Mouse (Mus musculus) thymus, postnatal 25 days (tissue): ENCODE data around the gene Dnal1.
"Not testable (repeated sequence)": the region's sequence is repeated elsewhere in the genome, so short reads cannot be mapped to it uniquely, and the experiment has no call there.

Experiments
- DNase-seq: peaks from one replicate; pipeline ENCODE4 v3.0.0; 2022

Gene Dnal1

DNA sequence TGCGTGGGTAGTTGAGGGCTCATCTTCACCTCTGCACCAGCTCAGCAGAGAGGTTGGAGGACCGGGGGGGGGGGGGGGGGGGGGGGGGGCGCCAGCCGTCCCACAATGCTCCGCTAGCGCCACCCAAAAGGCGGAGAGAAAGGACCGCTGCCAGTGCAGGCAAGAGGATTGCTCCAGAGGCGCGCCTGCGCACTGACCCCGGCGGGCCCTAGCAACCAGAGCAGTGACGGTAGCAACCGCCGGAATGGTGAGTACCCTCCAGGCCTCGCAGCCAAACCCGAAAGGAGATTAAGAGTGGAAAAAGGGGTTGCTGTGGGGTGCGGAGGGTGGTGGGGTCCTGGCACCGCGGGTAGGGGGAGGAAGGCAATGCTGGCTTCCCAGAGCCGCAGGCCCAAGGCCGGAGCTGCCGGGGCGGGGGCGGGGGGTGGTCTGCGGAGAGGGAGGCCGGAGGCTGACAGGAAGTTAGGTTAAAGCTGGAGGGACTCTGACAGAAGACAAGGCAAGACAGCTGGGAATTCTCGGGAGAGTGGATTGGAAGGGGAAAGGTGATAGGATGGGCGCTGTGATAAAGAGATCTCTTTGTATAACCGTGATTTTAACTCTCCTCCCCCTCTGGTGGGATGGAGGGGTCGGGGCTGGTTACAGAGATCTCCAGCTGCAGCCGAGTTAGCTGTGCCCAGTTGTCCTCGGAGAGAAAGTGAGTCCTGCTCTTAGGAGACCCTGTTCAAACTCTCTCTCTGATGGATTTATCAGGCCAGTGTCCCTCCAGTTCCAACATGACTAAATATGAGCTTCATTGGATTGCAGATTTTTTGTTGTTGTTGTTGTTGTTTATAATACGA, at the start of gene Dnal1:
Gene Dnal1 (plus strand): TSS at position 214 of the 842 bp plus-strand sequence.
- DNase-seq, result peak; percentile 83

DNA sequence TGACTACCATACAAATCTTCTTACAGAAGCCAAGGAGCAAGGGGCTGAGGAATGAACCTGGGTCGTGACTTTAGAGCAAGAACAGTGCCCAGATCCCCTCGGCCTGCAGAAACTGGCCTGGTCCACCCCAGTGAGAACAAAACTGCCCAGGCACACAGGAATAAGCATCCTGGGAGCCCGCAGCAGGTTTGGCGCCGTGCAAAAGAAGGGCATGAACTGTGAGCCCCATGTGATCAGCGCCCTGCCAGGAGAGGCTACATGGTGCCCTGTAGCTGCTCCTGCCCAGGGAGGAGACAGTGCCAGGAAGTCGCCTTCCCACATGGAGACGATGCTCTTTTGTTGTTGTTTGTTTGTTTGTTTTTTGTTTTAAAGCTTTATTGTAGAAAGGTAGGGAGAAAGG, 49.5 kb upstream of the Dnal1 start:
- DNase-seq, result no peak

DNA sequence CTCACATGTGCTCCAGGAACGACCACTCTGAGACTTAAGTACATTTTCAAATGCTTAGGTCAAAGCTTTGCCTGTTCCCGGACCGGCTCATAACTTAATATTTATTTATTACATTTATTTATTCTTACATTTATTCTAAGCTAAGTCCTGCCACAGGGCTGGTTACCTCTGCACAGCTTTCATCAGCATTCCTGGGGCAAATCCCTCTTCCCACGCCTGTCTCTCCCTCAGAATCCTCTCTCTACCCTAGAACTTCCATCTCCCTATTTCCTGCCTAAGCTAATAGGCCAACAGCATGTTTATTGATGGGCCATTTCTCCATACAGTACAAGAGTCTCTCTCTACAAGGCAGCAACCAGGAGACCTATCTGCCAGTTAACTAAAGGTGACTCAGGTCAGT, 46.4 kb upstream of the Dnal1 start:
- DNase-seq, result no peak

DNA sequence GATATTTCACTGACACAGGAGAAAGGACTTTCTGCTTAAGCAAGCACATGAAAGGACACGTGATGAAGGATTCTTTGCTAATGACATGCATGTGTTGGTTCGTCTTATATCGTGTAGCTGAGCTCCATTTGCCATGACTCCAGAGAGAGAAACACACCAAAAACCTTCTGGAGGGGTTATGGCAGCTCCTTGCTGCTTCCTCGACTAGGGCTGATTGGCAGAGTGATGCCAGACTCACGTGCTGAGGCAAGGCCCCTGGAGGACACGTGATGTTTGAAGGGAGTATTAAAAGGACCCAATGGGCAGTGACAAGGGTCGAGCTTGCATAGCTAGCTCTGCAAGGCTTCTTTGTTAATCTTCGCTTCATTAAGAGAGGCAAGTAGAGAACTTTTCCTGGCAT, 45.9 kb upstream of the Dnal1 start:
- no peak for DNase-seq

DNA sequence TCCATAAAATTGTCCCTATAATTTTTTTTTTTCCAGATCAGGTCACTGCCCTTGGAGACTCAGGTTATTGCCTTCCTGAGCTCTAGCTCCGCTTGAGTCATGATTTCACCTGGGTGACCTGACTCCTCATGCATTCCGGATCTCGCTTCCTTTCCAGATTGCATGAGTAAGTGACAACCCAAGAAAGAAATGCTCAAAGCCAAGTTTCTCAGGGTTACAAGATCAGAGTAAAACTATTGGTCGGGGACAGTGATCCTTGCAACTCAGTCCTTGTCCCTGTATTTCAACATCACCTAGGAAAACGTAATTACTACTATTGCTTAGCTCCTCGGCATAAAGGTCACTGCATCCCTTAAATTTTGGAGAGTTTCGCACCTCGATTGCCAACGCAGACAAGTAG, 45.2 kb upstream of the Dnal1 start, which contains the start of gene Acot5:
Gene Acot5 (plus strand): TSS at position 340 of the 400 bp plus-strand sequence.
- no peak for DNase-seq

DNA sequence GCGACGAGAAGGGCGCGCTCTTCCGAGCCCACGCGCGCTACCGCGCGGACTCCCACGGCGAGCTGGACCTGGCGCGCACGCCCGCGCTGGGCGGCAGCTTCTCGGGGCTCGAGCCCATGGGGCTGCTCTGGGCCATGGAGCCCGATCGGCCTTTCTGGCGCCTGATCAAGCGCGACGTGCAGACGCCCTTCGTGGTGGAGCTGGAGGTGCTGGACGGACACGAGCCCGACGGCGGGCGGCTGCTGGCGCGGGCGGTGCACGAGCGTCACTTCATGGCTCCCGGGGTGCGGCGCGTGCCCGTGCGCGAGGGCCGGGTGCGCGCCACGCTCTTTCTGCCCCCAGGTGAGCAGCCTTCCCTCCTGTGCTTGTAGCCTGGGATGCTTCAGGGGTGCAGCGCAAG, 44.6 kb upstream of the Dnal1 start:
- DNase-seq, result peak; percentile 43

DNA sequence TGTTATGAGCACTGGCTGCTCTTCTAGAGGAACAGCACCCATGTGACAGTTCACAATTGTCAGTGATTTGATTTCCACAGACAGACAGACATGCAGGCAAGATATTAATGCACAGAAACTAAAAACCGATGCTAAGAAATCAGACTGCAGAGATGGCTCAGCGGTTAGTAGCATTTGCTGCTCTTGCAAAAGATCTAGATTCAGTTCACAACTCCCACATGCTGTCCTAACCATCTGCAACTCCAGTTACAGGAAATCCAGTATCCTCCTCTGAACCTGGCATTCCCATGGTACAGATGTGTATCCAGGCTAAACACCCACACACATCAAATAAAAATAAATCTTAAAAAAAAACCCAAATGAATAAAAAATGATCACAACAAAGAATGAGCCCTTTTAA, 42.5 kb upstream of the Dnal1 start:
- no peak for DNase-seq

DNA sequence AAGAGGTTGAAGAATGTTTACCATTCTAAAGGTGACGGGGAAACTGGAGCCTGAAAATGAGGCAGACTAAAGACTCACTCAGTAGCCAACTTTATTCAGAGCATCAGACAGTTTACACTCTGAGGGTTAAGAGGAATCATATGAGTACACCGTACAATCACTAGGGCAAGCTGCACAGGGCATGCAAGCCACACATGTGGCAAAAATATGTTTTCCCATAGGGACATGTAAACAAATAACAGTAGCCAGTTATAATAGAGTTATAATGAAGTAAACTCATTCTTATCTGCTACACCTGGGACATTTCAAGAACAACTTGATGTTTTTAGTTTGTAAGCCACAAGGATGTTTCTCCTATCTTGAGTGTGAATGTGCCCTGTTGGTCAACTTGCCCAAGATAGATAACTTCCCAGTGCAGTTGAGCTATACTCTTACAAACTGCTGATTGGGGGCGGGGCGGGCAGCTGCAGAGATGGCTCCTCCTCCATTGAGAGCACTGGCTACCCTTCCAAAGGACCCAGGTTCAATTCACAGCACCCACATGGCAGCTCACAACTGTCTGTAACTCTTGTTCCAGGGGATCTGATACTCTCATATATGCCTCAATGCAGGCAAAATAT, 36.7 kb upstream of the Dnal1 start:
- no peak for DNase-seq

DNA sequence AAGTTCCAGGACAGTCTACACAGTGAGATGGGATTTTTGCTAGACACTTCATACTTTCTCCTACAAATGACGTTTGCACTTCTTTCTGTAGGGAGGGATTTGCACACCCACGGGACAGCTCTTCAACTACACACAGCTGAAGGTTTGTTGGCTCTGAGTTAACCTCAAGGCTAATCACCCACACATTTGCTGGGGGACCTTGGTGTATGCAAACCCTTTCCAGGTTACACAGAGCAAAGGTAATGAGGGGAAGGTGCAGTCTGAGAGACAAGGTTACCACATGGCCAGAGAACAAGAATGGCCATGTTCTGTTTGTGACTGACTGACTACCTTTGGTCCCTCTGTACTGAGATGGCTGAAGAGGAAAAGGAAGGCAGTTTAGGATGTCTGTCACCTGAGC, 30.3 kb upstream of the Dnal1 start:
- no peak for DNase-seq

DNA sequence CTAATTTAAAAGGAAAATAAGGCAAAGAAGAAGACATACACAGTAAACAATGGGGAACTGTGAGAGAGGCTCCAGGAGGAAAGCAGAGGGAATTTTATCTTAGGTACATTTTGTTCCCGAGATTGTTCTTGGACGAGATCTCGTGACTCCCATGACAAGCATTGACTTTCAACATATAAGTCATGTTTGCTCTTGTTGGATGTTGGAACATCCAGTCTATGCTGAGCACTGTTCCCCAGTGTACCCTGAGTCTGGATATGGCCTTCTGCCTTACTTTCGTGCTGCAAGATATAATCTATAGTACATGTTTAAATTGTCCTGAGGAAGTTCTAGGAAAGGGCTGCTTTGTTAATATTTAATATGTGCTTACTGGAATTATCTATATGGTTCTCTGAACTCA, 29.6 kb upstream of the Dnal1 start:
- DNase-seq, result no peak

DNA sequence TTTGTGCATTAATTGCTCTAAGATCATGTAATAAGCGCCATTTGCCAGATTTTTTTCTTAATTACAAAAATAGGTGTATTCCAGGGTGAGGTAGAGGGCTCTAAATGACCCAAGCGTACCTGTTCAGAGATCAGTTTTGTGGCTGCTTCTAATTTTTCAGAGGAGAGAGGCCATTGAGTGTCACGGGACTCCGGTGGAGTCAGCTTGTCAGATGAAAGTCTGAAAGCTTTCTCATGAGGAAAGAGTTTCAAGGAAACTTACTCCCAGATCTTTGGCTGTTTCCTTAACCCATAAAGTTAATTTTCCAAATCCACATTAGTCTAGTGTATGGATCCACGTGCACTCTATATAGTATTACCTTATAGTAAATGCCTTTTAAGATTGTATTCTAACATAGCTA, 19.5 kb upstream of the Dnal1 start:
- DNase-seq, result not testable (repeated sequence)

DNA sequence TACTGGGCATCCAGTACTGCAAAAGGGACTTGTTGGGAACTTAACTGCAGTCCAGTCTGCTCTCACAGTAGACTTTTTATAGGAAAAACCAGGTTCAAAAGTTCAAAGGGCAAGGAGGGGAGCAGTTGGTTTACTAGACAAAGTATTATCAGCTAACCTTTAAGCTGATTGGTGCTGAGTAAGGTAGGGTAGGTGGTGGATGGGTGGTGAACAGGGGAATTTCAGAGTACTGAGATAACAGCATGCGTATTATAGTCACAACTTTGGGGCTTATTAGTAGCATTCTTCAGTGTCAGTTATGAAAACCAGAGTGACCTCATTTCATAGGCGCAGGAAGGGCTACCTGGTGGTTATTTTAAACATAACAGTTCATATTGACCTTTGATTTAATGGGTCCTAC, 14.6 kb upstream of the Dnal1 start:
- DNase-seq, result no peak

DNA sequence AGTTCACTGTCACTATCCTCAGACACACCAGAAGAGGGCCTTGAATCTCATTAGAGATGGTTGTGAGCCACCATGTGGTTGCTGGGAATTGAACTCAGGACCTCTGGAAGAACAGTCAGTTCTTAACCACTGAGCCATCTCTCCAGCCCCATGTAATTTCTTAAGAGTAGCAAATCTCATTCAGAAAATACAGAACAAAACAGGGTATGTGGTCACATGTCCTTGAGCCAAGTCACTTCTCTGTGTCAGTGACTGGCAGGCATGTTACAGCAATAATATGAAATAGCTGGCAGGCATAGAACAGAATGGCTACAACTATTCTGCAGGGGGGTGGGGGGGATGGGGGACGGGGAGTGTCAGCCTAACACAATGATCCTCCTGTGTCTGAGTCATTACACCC, 14.1 kb upstream of the Dnal1 start:
- DNase-seq, result no peak

DNA sequence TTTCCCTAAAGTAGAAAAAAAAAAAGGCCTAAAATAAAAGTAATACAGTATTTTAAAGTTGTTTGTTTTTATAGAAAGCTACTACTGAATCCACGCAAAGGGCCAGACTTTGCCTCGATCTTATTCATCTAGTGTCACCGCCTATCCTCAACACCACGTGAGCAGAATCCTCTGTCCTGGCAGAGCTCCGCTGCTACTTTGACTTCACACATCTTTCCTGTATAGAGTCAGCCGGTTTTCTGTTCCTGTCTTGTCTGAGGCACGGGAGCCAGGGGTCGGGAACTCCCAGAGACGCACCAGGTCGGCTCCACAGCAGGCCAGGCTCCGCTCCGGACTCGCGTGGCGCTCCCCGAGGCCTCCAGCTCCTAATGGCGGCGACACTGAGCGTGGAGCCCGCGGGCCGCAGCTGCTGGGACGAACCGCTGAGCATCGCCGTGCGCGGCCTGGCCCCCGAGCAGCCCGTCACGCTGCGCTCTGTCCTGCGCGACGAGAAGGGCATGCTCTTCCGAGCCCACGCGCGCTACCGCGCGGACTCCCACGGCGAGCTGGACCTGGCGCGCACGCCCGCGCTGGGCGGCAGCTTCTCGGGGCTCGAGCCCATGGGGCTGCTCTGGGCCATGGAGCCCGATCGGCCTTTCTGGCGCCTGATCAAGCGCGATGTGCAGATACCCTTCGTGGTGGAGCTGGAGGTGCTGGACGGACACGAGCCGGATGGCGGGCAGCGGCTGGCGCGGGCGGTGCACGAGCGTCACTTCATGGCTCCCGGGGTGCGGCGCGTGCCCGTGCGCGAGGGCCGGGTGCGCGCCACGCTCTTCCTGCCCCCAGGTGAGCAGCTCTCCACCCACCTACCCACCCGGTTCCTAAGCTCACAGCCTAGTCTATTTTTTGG, 13.3 kb upstream of the Dnal1 start, which contains the start of gene Acot6:
Gene Acot6 (plus strand): TSS at position 51 of the 889 bp plus-strand sequence.
- peak; percentile 34 for DNase-seq

DNA sequence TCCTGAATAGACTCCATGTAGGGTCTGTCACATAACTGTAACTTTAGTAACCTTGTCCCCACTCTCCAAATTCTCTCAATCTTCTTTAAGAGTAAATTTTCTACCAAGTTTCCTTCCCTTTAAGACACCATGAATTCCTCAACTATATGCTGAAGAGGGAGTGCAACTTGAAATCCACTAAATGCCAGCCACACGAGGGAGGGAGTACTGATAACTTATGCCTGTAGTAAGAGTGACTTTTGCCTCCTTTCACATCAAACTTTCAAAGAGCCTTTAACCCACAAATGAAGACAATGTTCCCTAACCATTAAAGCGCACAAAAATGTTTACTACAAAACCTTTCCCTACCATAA, 12.7 kb upstream of the Dnal1 start:
- no peak for DNase-seq

DNA sequence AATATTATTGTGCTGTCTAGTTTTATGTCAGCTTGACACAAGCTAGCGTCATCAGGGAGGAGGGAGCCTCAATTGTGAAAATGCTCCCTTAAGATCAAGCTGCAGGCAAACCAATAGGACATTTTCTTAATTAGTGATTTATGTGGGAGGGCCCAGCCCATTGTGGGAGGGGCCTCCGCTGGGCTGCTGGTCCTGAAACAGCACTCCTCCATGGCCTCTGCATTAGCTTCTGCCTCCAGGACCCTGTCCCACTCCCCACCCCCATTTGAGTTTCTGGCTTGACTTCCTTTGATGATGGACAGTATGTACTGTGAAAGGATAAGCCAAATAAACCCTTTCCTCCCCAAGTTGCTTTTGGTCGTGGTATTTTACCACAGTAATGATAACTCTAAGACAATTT, 7.2 kb upstream of the Dnal1 start:
- DNase-seq, result no peak

DNA sequence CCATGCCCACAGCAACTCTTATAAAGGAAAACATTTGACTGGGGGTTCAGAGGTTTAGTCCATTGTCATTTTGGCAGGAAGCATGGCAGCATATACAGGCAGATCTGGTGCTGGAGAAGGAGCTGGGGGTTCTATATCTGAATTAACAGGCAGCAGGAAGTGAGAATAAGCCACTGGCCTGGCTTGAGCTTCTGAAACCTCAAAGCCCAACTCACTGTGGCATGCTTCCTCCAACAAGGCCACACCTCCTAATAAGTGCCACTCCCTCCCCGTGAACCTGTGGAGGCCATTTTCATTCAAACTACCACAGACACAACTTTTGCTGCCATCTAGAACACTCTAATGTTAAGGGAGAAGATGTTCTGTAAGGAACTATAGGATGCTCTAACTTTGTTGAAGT, 6.5 kb upstream of the Dnal1 start:
- DNase-seq, result no peak

DNA sequence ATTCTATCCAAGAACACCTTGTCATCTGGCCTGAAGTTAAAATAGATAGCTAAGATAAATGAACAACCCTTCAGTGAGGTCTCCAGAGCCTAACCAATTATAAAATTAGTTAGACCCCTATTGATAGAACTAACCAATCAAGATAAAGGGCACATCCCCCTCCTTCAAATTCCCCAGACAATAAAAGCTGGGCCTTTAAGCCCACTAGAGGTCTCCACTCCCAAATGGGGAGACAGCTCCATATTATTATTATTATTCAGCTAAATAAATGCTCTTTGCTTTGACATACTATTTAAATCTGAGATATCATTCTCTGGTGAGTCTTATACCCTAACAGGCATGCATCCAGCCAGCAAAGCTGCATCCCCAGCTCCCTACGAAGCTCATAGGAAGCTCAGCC, 4.2 kb upstream of the Dnal1 start:
- DNase-seq, result no peak

DNA sequence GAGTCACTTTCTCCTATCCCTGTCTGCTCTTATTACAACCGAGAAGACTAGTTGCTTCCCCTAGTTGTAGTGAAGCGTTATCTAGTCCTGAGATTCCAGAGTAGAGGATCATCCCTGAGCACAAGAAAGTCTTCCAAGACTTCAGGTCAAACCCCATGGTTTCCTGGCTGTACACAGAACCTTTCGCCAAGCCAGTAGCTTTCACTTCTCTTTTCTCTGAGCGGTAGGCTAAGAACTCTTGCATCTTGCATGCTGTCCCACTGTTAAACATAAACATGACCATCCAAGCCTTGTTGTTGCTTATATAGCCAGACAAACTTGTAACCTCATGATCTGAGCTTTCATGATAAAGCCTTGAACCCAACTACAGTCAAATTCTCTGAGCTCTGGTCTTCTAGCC, 3.4 kb upstream of the Dnal1 start:
- no peak for DNase-seq

DNA sequence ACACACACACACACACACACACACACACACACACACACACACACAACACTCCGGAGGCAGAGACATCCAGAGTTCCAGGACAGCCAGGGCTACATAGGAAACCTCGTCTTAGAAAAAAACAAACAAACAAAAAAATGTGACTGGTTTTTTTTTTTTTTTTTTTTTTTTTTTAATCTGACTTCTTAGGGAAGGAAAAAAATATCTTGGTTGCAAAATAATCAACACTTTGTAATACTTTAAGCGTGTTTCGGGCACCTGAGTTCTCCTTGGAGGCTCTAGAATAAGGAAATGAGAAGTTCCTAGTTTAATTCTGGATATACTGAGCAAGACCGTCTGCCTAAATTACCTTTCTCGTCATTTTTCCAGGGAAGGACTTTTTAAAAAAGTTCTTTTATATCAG, 490 bp upstream of the Dnal1 start:
- DNase-seq, result no peak

DNA sequence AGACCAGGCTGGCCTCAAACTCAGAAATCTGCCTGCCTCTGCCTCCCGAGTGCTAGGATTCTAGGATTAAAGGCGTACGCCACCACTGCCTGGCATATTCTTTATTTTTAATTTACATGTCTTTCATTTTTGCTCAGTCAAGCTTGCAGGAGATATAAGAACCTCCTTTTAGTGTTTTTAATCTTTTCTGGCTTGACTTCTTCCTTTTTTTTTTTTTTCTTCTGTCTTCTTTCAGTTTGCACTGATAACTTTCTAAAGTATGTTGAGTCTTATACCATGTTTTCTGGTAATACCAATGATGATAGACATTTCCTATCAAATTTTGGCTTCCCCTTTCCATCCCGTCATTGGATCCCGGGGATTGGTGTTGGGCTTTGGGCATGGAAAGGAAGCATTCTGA, 5.4 kb downstream of the Dnal1 start:
- DNase-seq, result no peak

DNA sequence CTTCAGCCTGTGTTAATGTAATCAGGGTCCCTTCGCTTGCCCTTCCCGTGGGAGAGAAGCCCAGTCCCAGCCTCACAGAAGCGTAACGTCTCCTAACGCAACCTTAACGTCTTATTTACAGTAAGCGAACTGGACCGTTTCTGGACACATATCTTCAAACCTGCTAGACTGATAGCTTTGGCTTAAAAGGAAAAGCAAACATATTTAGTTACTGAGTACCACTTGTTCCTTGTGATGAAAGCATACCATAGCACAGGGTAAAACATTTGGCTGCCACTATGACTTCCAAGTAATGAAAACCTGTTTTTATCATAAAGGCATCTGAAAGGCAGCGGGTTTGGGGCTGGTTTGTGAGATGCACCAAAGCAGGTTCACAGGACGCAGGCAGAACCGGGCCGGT, 11.7 kb downstream of the Dnal1 start:
- no peak for DNase-seq

DNA sequence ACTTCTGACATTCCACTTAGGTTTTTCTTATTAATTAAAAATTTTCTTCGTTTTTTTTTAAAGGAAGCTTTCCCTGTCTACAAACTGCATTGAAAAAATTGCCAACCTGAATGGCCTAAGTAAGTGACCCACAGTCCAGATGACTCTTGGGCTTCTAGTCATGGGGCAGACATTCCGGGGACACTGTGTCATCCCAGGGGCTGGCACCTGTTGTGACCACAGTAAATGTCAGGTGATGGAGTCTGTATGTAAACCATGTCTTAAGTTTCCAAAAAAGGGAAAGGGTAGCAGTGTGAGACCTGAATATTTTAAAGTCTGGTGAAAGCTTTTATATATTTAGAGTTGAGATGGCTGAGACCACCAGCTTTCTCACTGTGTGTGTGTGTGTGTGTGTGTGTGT, 12.7 kb downstream of the Dnal1 start:
- DNase-seq, result no peak

DNA sequence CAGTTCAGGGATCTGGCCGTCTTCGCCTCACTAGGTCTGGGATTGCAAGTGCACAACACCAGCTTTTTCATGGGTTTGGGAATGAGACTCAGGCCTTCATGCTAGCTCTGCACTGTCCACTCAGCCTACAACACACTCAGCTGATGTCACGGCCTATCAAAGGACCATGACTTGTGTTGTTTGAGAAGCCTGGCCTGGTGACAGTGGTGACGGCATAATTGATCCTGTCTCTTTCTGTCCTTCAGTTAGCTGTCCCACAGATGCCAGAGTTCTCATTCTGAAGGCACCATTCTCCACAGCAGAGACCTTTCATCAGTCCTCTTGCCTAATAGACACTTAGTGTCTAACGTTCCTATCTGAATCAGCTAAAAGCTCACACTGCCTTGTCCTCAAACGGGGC, 14.4 kb downstream of the Dnal1 start:
- DNase-seq, result no peak
